Mouse (Mus musculus): Measurements from ENCODE around the gene Mlxip.

The Mlxip gene

GRCm38 (mm10) chr5:123432305-123432874, 37.8 kb downstream of the Mlxip start:
- DNase-seq (ENCODE audit: low spot score), result no peak

- no peak for DNase-seq (ENCODE audit: low spot score)
Measured at GRCm38 (mm10) chr5:123436071-123436779, 41.6 kb downstream of the Mlxip start.

- no peak for DNase-seq (ENCODE audit: low spot score)
Measured at GRCm38 (mm10) chr5:123436780-123437175, 42.2 kb downstream of the Mlxip start.

GRCm38 (mm10) chr5:123438381-123438780, 43.8 kb downstream of the Mlxip start:
- no peak for DNase-seq (ENCODE audit: low spot score)

GRCm38 (mm10) chr5:123439312-123439711, 44.7 kb downstream of the Mlxip start:
- DNase-seq (ENCODE audit: low spot score), result no peak

GRCm38 (mm10) chr5:123439941-123440340, 45.3 kb downstream of the Mlxip start:
- no peak for DNase-seq (ENCODE audit: low spot score)

- DNase-seq (ENCODE audit: low spot score), result no peak
Measured at GRCm38 (mm10) chr5:123440664-123441063, 46.1 kb downstream of the Mlxip start.

GRCm38 (mm10) chr5:123442283-123442682, 47.7 kb downstream of the Mlxip start:
- no peak for DNase-seq (ENCODE audit: low spot score)

- peak; percentile 32 for DNase-seq (ENCODE audit: low spot score)
Measured at GRCm38 (mm10) chr5:123444069-123444468, 49.5 kb downstream of the Mlxip start.

- DNase-seq (ENCODE audit: low spot score), result no peak
Measured at GRCm38 (mm10) chr5:123444849-123445334, 50.3 kb downstream of the Mlxip start.

GRCm38 (mm10) chr5:123451886-123452285, 57.3 kb downstream of the Mlxip start:
- DNase-seq (ENCODE audit: low spot score), result no peak

- no peak for DNase-seq (ENCODE audit: low spot score)
Measured at GRCm38 (mm10) chr5:123461420-123461819, 66.8 kb downstream of the Mlxip start.

- DNase-seq (ENCODE audit: low spot score), result no peak
Measured at GRCm38 (mm10) chr5:123464638-123465037, 70.0 kb downstream of the Mlxip start.

GRCm38 (mm10) chr5:123470784-123471400, 76.3 kb downstream of the Mlxip start:
- no peak for DNase-seq (ENCODE audit: low spot score)

GRCm38 (mm10) chr5:123473817-123474216, 79.2 kb downstream of the Mlxip start:
- no peak for DNase-seq (ENCODE audit: low spot score)

- DNase-seq (ENCODE audit: low spot score), result no peak
Measured at GRCm38 (mm10) chr5:123487659-123488395, 93.2 kb downstream of the Mlxip start.

GRCm38 (mm10) chr5:123489112-123489785, 94.7 kb downstream of the Mlxip start, which contains the start of the genes Lrrc43 and Il31:
Lrrc43 (plus strand) TSS chr5:123489305.
Il31 (minus strand) TSS chr5:123489489.
- no peak for DNase-seq (ENCODE audit: low spot score)

GRCm38 (mm10) chr5:123489935-123490334, 95.3 kb downstream of the Mlxip start:
- DNase-seq (ENCODE audit: low spot score), result no peak

GRCm38 (mm10) chr5:123499717-123500116, 105.1 kb downstream of the Mlxip start:
- no peak for DNase-seq (ENCODE audit: low spot score)

- DNase-seq (ENCODE audit: low spot score), result no peak
Measured at GRCm38 (mm10) chr5:123501973-123502372, 107.4 kb downstream of the Mlxip start.
